Mouse (Mus musculus) spleen, adult 2 months (tissue): ENCODE measurements around the gene Gm36864. TPM values are rescaled to one million over a fixed set of nuclear protein-coding genes. Genes with fewer than 3 reads are reported as not detected.
A peak's percentile ranks its signal among the peaks of the same experiment; 100 is the strongest.
"Not testable (repeated sequence)": the region's sequence is repeated elsewhere in the genome, so short reads cannot be mapped to it uniquely, and the experiment has no call there.

Source experiments
- DNase-seq, 2 experiments: peaks; one replicate each; pipeline versions ENCODE4 v3.0.0 to v3.0.0-alpha.2; 2012 to 2021; ENCODE audit warnings: low spot score in 2 of 2, low read depth in 1 of 2
- H3K27ac ChIP-seq: fragments of 200-500 bp; 2 replicates; pipeline ENCODE4 v1.5.1; 2012; ENCODE audit warnings: low read length, inconsistent platforms; ENCODE audit not compliant: insufficient read depth
- H3K27me3 ChIP-seq: fragments of 200-500 bp; 2 replicates; pipeline ENCODE4 v1.6.1; 2012; ENCODE audit warnings: mild to moderate bottlenecking, moderate library complexity, low read length, inconsistent platforms; ENCODE audit not compliant: control insufficient read depth, insufficient read depth
- H3K36me3 ChIP-seq: fragments of 200-500 bp; 2 replicates; pipeline ENCODE4 v1.6.1; 2012; ENCODE audit warnings: mild to moderate bottlenecking, low read length, inconsistent platforms; ENCODE audit not compliant: control insufficient read depth, insufficient read depth
- H3K4me1 ChIP-seq: fragments of 200-500 bp; 2 replicates; pipeline ENCODE4 v1.6.1; 2011; ENCODE audit warnings: inconsistent platforms; ENCODE audit not compliant: control insufficient read depth, insufficient read depth, insufficient read length
- H3K4me3 ChIP-seq: fragments of 200-500 bp; 2 replicates; pipeline ENCODE4 v1.5.1; 2011; ENCODE audit warnings: mild to moderate bottlenecking, inconsistent platforms; ENCODE audit not compliant: insufficient read depth, insufficient read length; ENCODE audit errors: extremely low read depth
- CTCF ChIP-seq: fragments of 200-500 bp; IDR thresholded peaks from 2 replicates; pipeline ENCODE4 v1.5.1; 2011; ENCODE audit warnings: mild to moderate bottlenecking, inconsistent platforms; ENCODE audit not compliant: insufficient read depth, insufficient read length, insufficient replicate concordance; ENCODE audit errors: extremely low read depth
- POLR2A ChIP-seq: fragments of 200-500 bp; IDR thresholded peaks from 2 replicates; pipeline ENCODE4 v1.6.1; 2011; ENCODE audit warnings: low read depth, low read length, inconsistent platforms
- WGBS: fragments of 180-500 bp; shearing (Covaris S2); methylation state at CpG from one replicate; pipeline ENCODE4 v1.1.7; 2018; 5-methylcytosine and 5-hydroxymethylcytosine counted together
- polyA plus RNA-seq: library from polyadenylated mRNA; depleted of rRNA; stranded (reverse); fragments of >200 nt; gene quantifications from 2 replicates; pipeline ENCODE4 v1.2.3, GENCODE M21; 2012

Gm36864 gene
- polyA plus RNA-seq, 1 experiment = not detected

- WGBS = 0% methylated on average over 23 of the region's 23 CpGs
- no peak for TF ChIP-seq POLR2A
- TF ChIP-seq CTCF = no peak
- Histone ChIP-seq H3K36me3 (peaks cover 13% of the 10 kb centered on the region), H3K27me3 (no peaks in the 10 kb centered on the region), H3K27ac (peak overlapping the region; percentile 89), H3K4me1 (peaks cover 8% of the 10 kb centered on the region; the same call in 1 of the 2 replicates), H3K4me3 (peak overlapping the region; percentile 99)
- DNase-seq = peak; percentile 37 to 47
Observed at GRCm38 (mm10) chr7:44246984-44247470, 11.1 kb downstream of the Gm36864 start.

GRCm38 (mm10) chr7:44247971-44248370 is 12.0 kb downstream of the Gm36864 start:
- Histone ChIP-seq H3K27me3 (no peaks in the 10 kb centered on the region), H3K27ac (no peak overlapping the region), H3K4me3 (no peak overlapping the region), H3K36me3 (peaks cover 22% of the 10 kb centered on the region), H3K4me1 (peaks cover 8% of the 10 kb centered on the region; the same call in 1 of the 2 replicates)
- DNase-seq = no peak
- WGBS = 81% methylated on average over 2 of the region's 2 CpGs
- TF ChIP-seq CTCF (no peak), POLR2A (no peak)

- TF ChIP-seq POLR2A (no peak), CTCF (no peak)
- no peak overlapping the region for H3K27ac ChIP-seq
- 96% methylated on average over 4 of the region's 4 CpGs for WGBS
- H3K36me3 ChIP-seq = peaks cover 22% of the 10 kb centered on the region
- no peaks in the 10 kb centered on the region for H3K27me3 ChIP-seq
- no peak for DNase-seq
- H3K4me3 ChIP-seq = no peak overlapping the region
- H3K4me1 ChIP-seq = peaks cover 8% of the 10 kb centered on the region; the same call in 1 of the 2 replicates
Observed at GRCm38 (mm10) chr7:44249248-44249647, 13.3 kb downstream of the Gm36864 start.

DNA sequence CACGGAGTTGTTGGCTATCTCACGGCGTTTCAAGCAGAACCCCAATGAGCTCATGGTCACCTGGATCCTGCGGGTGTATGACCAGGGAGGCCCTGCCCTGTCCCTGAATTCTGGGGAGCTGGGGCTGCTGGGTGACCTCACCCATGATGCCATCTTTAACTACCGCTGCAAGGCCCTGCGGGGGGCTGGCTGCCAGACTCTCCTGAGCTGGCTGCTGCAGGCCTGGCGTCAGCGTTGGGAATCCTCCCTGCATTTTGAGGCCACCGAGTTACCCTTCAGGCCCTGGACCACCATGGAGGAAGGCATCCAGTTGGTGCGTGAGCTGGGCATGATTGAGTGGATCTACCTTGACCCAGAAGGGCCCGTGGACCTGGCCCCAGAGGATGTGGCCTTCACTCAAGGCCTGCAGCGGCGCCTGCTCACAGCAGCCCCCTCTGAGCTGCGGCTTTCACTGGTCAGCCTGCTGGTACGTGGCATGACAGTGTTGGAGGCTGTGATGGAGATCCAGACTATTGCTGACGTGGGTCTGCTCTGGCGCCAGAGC is 14.8 kb downstream of the Gm36864 start:
- 93% methylated on average over 17 of the region's 17 CpGs for WGBS

GRCm38 (mm10) chr7:44253023-44253616 is 17.1 kb downstream of the Gm36864 start:
- no peak overlapping the region for H3K4me3 ChIP-seq
- H3K4me1 ChIP-seq = no peaks in the 10 kb centered on the region
- H3K27me3 ChIP-seq = no peaks in the 10 kb centered on the region
- DNase-seq = no peak
- TF ChIP-seq POLR2A = no peak
- TF ChIP-seq CTCF = no peak
- no peak overlapping the region for H3K27ac ChIP-seq
- peaks cover 22% of the 10 kb centered on the region for H3K36me3 ChIP-seq
- 85% methylated on average over 15 of the region's 15 CpGs for WGBS

More for the DNA sequence above, 14.8 kb downstream of the Gm36864 start:
- not testable (repeated sequence) for DNase-seq, H3K4me3 ChIP-seq, H3K27ac ChIP-seq, H3K27me3 ChIP-seq, H3K4me1 ChIP-seq
- peaks cover 22% of the 10 kb centered on the region for H3K36me3 ChIP-seq

- WGBS = 74% methylated on average over 6 of the region's 6 CpGs
- no peak overlapping the region for H3K27ac ChIP-seq
- H3K4me1 ChIP-seq = no peaks in the 10 kb centered on the region
- H3K36me3 ChIP-seq = peaks cover 16% of the 10 kb centered on the region
- H3K4me3 ChIP-seq = no peak overlapping the region
- no peaks in the 10 kb centered on the region for H3K27me3 ChIP-seq
- no peak for DNase-seq
- TF ChIP-seq POLR2A = no peak
- TF ChIP-seq CTCF = no peak
Observed at GRCm38 (mm10) chr7:44254930-44255329, 19.0 kb downstream of the Gm36864 start.

GRCm38 (mm10) chr7:44257278-44257677 is 21.3 kb downstream of the Gm36864 start, which contains the start of gene Acp4:
TSS of gene Acp4 (minus strand) at chr7:44257378.
- 78% methylated on average over 4 of the region's 4 CpGs for WGBS
- H3K4me3 ChIP-seq = no peak within 1 kb of the TSS

More at GRCm38 (mm10) chr7:44257278-44257677, 21.3 kb downstream of the Gm36864 start, which contains the start of gene Acp4:
- Histone ChIP-seq H3K27ac (no peak within 1 kb of the TSS), H3K27me3 (no peaks in the 10 kb centered on the region), H3K4me1 (no peaks in the 10 kb centered on the region), H3K36me3 (peaks cover 7% of the 10 kb centered on the region)
- TF ChIP-seq CTCF = no peak
- no peak for TF ChIP-seq POLR2A
- DNase-seq = no peak
